Mouse (Mus musculus) stomach, postnatal 0 days (tissue): ENCODE data around the gene Gm13088. TPM values are rescaled to one million over a fixed set of nuclear protein-coding genes. Genes with fewer than 3 reads are reported as not detected.
"Not testable (repeated sequence)": the region's sequence is repeated elsewhere in the genome, so short reads cannot be mapped to it uniquely, and the experiment has no call there.

Experiments used
- ATAC-seq: fragments of 200-750 bp; cut with Nextera tagmentation; 2 replicates; pipeline ENCODE4 v1.8.0; 2017; ENCODE audit not compliant: low FRiP score, low TSS enrichment
- DNase-seq: peaks from one replicate; pipeline ENCODE4 v3.0.0-alpha.2; 2016; ENCODE audit warnings: low spot score
- H3K27ac ChIP-seq: fragments of 300-500 bp; sonication (generic); replicated peaks from 2 replicates; pipeline ENCODE4 v1.5.1; 2014; ENCODE audit warnings: mild to moderate bottlenecking, control low read depth
- H3K27me3 ChIP-seq: fragments of 300-500 bp; sonication (generic); 2 replicates; pipeline ENCODE4 v1.6.1; 2014; ENCODE audit warnings: low read length; ENCODE audit not compliant: control insufficient read depth, insufficient read depth
- H3K36me3 ChIP-seq: fragments of 300-500 bp; sonication (generic); 2 replicates; pipeline ENCODE4 v1.6.1; 2014; ENCODE audit warnings: low read length, mixed read lengths; ENCODE audit not compliant: control insufficient read depth, insufficient read depth
- H3K4me1 ChIP-seq: fragments of 300-500 bp; sonication (generic); replicated peaks from 2 replicates; pipeline ENCODE4 v1.6.1; 2014; ENCODE audit warnings: antibody characterized with exemption; ENCODE audit not compliant: control insufficient read depth, insufficient read depth
- H3K4me2 ChIP-seq: fragments of 300-500 bp; sonication (generic); replicated peaks from 2 replicates; pipeline ENCODE4 v1.6.1; 2014; ENCODE audit warnings: low read depth, mild to moderate bottlenecking, control low read depth, moderate library complexity
- H3K4me3 ChIP-seq: fragments of 300-500 bp; sonication (generic); 2 replicates; pipeline ENCODE4 v1.5.1; 2014; ENCODE audit warnings: low read depth, low read length, control low read depth
- H3K9ac ChIP-seq: fragments of 300-500 bp; sonication (generic); 2 replicates; pipeline ENCODE4 v1.6.1; 2014; ENCODE audit warnings: mild to moderate bottlenecking, low read length, control low read depth, mixed read lengths
- H3K9me3 ChIP-seq: fragments of 300-500 bp; sonication (generic); 2 replicates; pipeline ENCODE4 v1.6.1; 2016; ENCODE audit warnings: low read length; ENCODE audit not compliant: control insufficient read depth
- CTCF ChIP-seq: IDR thresholded peaks from 2 replicates; pipeline ENCODE4 v1.5.1; 2016; ENCODE audit warnings: antibody characterized with exemption, low read depth, mild to moderate bottlenecking, moderate library complexity
- EP300 ChIP-seq: optimal IDR thresholded peaks from 2 replicates; pipeline ENCODE3; 2016; ENCODE audit warnings: antibody characterized with exemption
- WGBS: fragments of 180-500 bp; shearing (Covaris S2); extraction: QIAGEN DNeasy Blood & Tissue Kit; methylation state at CpG from one replicate; pipeline ENCODE4 v1.1.7; 2014; 5-methylcytosine and 5-hydroxymethylcytosine counted together
- polyA plus RNA-seq: library from polyadenylated mRNA; unstranded; fragments of >200 nt; fragmentation: Nextera tagmentation; extraction: Ambion mirVana; gene quantifications from 2 replicates; pipeline ENCODE4 v1.2.1, GENCODE M21; 2015

The Gm13088 gene
- polyA plus RNA-seq = not detected in 2 replicates

DNA sequence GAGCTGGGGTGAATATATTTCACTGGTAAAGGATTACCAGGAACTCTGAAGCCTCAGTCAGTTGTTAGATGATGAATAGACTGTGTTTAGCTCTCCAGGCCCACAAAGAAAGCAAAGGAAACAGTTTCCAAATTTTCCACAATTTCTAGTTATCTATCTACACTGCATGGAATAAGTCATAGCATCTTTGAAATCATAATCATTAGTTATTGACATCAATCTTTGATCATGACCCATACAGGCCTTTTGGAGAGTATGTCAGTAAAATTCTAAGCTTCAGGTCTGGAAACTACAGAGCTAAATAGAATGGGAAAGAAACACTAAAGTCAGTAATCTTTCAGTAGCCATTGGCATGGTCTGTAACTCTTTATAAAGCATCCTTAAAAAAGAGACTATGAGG, at the start of gene Gm13088:
Gene Gm13088, minus strand, starts transcription at position 101 of the 400 bp plus-strand sequence.
- not testable (repeated sequence) for DNase-seq

DNA sequence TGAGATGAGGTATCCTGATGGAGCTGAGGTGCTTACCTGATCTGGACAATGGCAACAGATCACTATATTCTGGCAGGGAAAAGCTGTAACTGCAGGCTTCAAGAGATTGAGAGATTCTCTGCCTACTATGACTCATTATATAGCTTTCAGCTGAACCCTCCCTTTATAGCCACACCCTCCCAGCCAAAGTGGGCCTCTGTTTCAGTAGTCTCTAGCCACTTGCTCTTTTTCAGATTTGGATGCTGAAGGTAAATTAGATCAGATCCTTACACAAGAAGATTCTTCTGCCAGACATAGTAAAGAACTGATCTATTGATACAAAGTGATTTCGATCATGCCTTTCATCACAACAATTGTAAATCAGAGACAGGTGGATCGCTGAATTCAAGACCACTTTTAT, 45.6 kb upstream of the Gm13088 start, which contains the start of gene Gm13089:
Gene Gm13089, minus strand, starts transcription at position 101 of the 400 bp plus-strand sequence.
- no peak for ATAC-seq
- Histone ChIP-seq H3K27me3 (no peaks in the 10 kb centered on the region), H3K9ac (no peak within 1 kb of the TSS), H3K4me2 (no peak within 1 kb of the TSS), H3K4me1 (no peaks in the 10 kb centered on the region), H3K36me3 (no peaks in the 10 kb centered on the region), H3K27ac (no peak within 1 kb of the TSS), H3K9me3 (0 out of 2 replicates have a peak, but pooled peaks cover 2% of the 10 kb centered on the region), H3K4me3 (no peak within 1 kb of the TSS)
- DNase-seq = no peak
- 75% methylated on average over 2 of the region's 2 CpGs for WGBS
- TF ChIP-seq EP300 (no peak), CTCF (no peak)

More for the DNA sequence above, at the start of gene Gm13088:
- not testable (repeated sequence) for H3K9ac ChIP-seq, H3K27ac ChIP-seq, H3K4me1 ChIP-seq, H3K27me3 ChIP-seq, ATAC-seq, H3K4me3 ChIP-seq, H3K36me3 ChIP-seq, H3K4me2 ChIP-seq, H3K9me3 ChIP-seq

- not testable (repeated sequence) for H3K27me3 ChIP-seq, H3K9ac ChIP-seq, H3K36me3 ChIP-seq, ATAC-seq, DNase-seq, H3K4me2 ChIP-seq, H3K4me1 ChIP-seq, H3K27ac ChIP-seq, H3K4me3 ChIP-seq, H3K9me3 ChIP-seq
- 76% methylated on average over 4 of the region's 4 CpGs for WGBS
Observed at GRCm38 (mm10) chr4:143618101-143618500, 38.9 kb downstream of the Gm13088 start.

DNA sequence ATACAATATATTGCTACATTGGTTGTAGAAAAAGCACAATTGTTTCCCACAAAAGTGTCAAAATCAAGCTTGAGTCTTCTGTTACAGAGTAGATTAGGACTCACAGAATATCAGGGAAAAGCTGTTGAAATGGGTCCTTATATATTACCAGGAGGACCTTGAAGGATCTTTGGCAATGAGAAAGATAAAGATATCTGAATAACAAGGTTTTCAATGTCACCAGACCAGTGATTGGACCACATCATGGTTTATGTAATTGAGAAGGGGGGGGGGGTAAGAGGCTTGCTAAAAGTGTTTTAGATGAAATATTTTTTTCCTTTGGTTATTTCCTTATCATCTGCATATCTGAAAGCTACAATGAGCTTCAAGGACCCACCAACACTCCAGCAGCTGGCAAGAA, 42.3 kb downstream of the Gm13088 start, which contains the start of gene Gm13083:
Gene Gm13083, plus strand, starts transcription at position 301 of the 400 bp plus-strand sequence.
- H3K9ac ChIP-seq, ATAC-seq, H3K4me3 ChIP-seq, H3K36me3 ChIP-seq, H3K27ac ChIP-seq, DNase-seq, H3K4me1 ChIP-seq, H3K27me3 ChIP-seq, H3K4me2 ChIP-seq, H3K9me3 ChIP-seq: not testable (repeated sequence)

DNA sequence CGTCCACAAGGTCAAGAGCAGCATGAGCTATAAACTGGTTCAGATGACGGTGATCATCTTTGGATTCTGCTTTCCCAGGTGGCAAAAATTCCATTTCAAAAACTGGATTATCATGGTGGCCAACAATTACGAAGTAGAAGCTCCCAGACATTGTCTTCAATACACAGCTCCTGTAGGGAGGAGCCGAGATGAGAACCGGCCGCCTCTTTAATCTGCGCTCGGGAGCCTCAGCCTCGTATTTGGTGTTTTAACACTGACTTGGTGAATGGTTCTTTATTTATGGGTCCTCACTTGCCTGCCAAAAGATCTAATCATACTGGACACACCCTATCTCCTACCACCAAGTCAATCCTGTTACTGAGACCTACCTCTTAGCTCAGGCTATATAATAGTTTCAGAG, 45.1 kb downstream of the Gm13088 start:
- DNase-seq, H3K27me3 ChIP-seq, H3K4me2 ChIP-seq, H3K4me1 ChIP-seq, H3K9ac ChIP-seq, H3K27ac ChIP-seq, H3K4me3 ChIP-seq, H3K9me3 ChIP-seq, H3K36me3 ChIP-seq, ATAC-seq: not testable (repeated sequence)
- WGBS = 83% methylated on average over 9 of the region's 9 CpGs

Other genes starting within 250 kb of the Gm13088 start
- gene Pramef8, start 244.8 kb downstream of the Gm13088 start, polyA plus RNA-seq = 5.9 and 7.0 TPM in 2 replicates
- not detected in 2 replicates for gene Oog4, start 206.9 kb downstream of the Gm13088 start, polyA plus RNA-seq
- not detected in 2 replicates for gene Gm13043, start 145.9 kb downstream of the Gm13088 start, polyA plus RNA-seq
- gene Gm13040, start 121.3 kb downstream of the Gm13088 start, polyA plus RNA-seq = not detected in 2 replicates
- gene BC080695, start 105.5 kb downstream of the Gm13088 start, polyA plus RNA-seq = not detected in 2 replicates
- not detected in 2 replicates for gene Gm13057, start 105.5 kb downstream of the Gm13088 start, polyA plus RNA-seq
- not detected in 2 replicates for gene Gm13083, start 42.2 kb downstream of the Gm13088 start, polyA plus RNA-seq
- not detected in 2 replicates for gene Gm13089, start 45.5 kb upstream of the Gm13088 start, polyA plus RNA-seq
- gene Gm13078, start 62.2 kb upstream of the Gm13088 start, polyA plus RNA-seq = not detected in 2 replicates
- gene Gm13023, start 132.1 kb upstream of the Gm13088 start, polyA plus RNA-seq = not detected in 2 replicates
- not detected in 2 replicates for gene Gm13084, start 158.8 kb upstream of the Gm13088 start, polyA plus RNA-seq
- not detected in 2 replicates for gene Gm13103, start 189.3 kb upstream of the Gm13088 start, polyA plus RNA-seq
- gene Pramef6, start 243.1 kb upstream of the Gm13088 start, polyA plus RNA-seq = not detected in 2 replicates